Mouse (Mus musculus): ENCODE measurements around the gene Lmnb2. TPM values are rescaled to one million over a fixed set of nuclear protein-coding genes. Genes with fewer than 3 reads are reported as not detected.

The Lmnb2 gene
- total RNA-seq, 2 experiments from 2014 or later: 1.3 to 7.3 TPM

DNA sequence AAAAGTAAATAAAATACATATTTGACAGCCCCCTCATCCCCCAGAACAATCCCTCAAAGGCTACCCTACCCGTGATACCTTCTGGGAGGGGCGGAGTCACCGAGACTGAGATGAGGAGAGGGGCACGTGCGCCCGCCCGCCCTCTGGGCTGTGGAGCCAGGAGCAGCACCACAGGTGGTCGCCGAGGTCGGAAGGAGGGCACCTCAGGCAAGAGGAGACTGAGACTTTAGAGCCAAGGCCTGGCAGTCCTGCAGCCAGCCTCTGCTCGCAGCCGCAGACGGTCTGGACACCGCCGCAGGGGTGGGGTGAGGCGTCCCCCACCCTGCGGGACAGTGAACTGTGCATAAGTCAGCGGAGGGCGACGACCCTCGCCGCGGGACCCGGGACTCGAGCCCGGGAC lies 13.7 kb upstream of the Lmnb2 start:
- no peak for ATAC-seq (replicated peaks; ENCODE audit: low FRiP score, poor library complexity, severe bottlenecking)

DNA sequence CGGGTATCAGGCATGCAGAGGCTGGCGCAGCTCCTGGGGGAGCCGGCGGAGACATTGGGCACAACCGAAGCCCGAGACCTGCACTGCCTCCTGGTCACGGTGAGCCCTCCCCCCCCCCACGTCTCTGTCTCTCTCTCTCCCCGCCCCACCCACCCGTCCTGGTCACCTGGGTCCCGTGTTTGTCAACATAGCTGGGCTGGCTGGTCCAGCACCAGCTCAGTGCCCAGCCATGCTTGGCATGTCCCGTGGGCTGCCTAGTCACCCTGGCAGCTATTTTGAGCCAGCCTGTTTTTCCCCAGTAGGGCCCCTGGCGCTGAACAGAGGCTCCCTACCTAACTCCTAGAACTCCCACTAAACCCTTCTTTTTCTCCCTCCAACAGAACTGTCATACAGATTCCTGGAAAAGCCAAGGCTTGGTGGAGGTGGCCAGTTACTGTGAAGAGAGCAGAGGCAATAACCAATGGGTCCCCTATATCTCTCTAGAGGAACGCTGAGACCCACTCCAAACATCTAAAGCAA lies 13.2 kb upstream of the Lmnb2 start:
- no peak for ATAC-seq (replicated peaks; ENCODE audit: low FRiP score, poor library complexity, severe bottlenecking)

- ATAC-seq (replicated peaks; ENCODE audit: low FRiP score, poor library complexity, severe bottlenecking): no peak
Observed at GRCm38 (mm10) chr10:80930361-80931152, 12.5 kb upstream of the Lmnb2 start.

DNA sequence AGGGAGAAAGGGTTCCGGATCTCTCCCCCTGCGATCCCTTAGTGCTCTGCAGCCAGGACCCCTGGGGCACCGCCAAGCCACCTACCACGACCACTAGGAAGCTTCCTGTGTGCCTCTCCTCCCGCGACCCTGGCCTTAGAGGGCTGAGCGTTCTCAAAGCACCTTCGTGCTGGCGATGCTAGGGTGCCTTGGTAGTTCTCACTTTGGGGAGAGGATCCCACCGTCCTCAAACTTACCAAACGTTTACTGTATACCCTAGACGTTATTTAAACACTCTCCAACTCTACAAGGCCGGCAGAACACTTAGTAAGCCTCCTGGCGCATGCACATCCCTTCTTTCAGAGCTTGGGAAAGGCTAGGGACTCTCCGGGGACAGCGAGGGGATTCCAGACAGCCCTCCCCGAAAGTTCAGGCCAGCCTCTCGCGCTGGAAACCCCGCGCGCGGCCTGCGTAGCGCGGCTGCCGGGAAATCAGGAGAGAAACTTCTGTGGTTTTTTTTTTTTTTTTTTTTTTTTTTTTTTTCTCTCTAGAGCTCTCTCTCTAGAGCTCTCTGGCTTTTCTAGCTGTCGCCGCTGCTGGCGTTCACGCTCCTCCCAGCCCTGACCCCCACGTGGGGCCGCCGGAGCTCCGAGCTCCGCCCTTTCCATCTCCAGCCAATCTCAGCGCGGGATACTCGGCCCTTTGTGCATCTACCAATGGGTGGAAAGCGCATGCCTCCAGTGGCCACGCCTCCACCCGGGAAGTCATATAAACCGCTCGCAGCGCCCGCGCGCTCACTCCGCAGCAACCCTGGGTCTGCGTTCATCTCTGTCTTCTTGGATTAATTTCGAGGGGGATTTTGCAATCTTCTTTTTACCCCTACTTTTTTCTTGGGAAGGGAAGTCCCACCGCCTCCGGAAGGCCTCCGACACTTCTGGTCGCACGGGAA lies 11.5 kb upstream of the Lmnb2 start, which contains the start of gene Gadd45b:
TSS of gene Gadd45b (plus strand) at position 775 of the 928 bp plus-strand sequence.
- ATAC-seq (replicated peaks; ENCODE audit: low FRiP score, poor library complexity, severe bottlenecking): peak; percentile 97

GRCm38 (mm10) chr10:80928586-80929298 lies 10.7 kb upstream of the Lmnb2 start:
- peak; percentile 47; the same call in 1 of the 2 replicates for ATAC-seq (replicated peaks; ENCODE audit: low FRiP score, poor library complexity, severe bottlenecking)

DNA sequence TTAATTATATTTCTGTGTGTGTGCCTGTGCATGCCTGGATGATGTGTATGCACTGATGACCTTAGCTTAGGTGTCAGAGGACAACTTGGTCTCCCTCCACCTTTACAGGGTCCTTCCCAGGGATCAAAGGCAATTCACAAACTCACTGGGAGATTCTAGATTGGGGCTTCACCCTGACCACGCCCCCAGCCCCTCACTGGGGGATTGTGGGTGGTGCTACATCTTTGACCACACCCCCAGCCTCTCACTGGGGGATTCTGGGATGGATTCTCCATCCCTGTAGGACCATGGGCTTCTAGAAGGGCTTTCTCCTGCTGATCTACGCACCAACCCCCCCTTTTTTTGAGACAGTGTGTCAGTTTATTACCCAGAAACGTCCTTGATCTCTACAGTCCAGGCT lies 7.4 kb upstream of the Lmnb2 start:
- no peak for ATAC-seq (replicated peaks; ENCODE audit: low FRiP score, poor library complexity, severe bottlenecking)

DNA sequence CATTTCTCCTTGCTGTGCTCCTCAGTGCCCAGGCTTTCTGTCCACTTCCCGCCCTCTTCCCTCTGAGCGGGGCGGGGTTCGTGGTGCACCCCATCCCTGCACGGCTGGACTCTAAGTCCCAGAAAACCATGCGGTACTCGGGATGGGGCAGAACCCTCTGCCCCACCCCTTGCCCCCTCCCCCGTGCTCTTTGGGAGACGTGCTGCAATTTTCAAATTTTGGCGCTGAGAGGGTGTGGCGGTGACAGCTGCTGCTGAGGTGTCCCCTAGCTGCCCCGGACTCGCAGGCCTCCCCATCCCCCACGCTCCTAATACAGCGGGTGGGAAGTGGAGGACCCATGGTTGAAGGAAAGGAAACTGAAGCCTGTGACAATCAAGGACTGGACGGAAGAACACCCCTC lies 3.9 kb upstream of the Lmnb2 start:
- ATAC-seq (replicated peaks; ENCODE audit: low FRiP score, poor library complexity, severe bottlenecking): no peak

DNA sequence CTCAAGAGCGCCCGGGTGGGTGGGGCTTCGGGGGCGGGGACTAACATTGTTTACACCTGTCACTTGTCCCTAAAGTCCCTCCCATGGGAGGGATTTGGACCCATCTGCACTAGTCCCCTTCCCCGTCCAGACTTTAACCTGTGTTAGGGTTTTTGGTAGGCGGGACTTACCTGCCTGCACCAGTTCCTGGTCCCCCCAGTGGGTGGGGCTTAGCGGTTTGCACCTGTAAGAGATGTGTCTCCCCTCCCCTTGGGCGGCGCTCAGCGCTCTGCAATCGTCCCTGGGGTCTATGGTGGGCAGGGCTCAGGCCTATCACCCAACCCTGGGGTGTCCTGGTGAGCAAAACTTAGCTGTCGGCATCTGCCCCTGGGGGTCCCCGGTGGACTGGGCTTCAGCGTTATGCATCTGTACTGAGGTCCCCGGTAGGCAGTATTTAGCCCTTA lies 688 bp downstream of the Lmnb2 start:
- no peak for ATAC-seq (replicated peaks; ENCODE audit: low FRiP score, poor library complexity, severe bottlenecking)

DNA sequence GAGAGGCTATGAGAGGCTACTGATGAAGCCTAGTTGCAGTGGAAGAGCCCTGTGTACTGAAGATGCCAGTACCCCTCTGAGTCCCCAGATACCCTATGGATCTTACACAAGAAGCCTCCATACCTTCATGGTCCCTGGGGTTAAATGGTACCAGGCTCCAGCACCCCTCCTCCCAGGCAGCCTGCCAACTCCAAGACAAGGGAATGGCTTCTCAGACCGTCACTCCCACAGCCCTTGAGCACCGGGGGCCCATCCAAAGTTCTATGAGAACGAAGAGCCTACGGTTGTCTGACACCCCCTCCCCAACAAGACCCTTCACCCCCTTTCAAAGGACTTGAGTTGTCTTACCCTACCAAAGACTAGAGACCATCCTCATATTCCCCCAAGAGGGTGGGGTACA lies 2.3 kb downstream of the Lmnb2 start:
- no peak for ATAC-seq (replicated peaks; ENCODE audit: low FRiP score, poor library complexity, severe bottlenecking)

- no peak for ATAC-seq (replicated peaks; ENCODE audit: low FRiP score, poor library complexity, severe bottlenecking)
Observed at GRCm38 (mm10) chr10:80915260-80915659, 2.8 kb downstream of the Lmnb2 start.

DNA sequence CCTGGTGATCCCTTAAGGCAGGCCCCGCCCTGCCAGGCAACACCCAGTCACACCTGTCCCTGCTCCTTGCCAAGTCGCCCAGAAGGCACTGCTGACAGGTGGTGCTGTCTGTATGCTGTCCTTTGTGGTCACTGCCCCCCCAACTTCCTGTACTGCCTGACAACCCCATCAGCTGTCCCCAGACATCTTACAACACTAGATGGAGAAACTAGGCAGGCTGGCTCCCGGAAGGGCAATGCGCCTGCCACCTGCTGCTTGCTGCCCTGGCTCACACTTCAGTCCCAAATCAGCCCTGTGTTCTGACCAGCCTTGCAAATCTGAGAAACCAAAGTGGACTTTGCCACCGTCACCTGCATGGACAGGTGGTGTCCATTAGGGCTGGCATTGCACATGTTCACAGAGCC lies 3.8 kb downstream of the Lmnb2 start:
- ATAC-seq (replicated peaks; ENCODE audit: low FRiP score, poor library complexity, severe bottlenecking): no peak

- ATAC-seq (replicated peaks; ENCODE audit: low FRiP score, poor library complexity, severe bottlenecking): no peak
Observed at GRCm38 (mm10) chr10:80913364-80914011, 4.6 kb downstream of the Lmnb2 start.

- no peak for ATAC-seq (replicated peaks; ENCODE audit: low FRiP score, poor library complexity, severe bottlenecking)
Observed at GRCm38 (mm10) chr10:80911891-80912290, 6.2 kb downstream of the Lmnb2 start.

DNA sequence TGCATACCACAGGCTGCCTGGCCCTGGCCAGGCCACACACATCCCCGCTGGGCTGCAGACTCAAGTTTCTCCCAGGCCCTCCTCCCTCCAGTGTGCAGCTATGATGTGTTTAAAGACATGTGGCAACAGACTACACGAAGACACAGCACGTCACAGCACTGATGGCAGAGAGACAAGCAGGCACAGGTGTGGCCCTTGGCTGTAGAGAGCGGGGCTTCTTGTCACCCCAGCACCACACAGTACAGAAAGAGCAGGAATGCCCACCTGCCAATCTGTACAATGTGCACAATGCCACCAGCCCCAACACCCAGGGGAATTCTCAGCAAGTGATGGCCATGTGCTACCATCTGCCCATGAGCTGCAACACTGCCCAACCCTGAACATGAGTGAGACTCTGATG lies 6.7 kb downstream of the Lmnb2 start:
- ATAC-seq (replicated peaks; ENCODE audit: low FRiP score, poor library complexity, severe bottlenecking): no peak

DNA sequence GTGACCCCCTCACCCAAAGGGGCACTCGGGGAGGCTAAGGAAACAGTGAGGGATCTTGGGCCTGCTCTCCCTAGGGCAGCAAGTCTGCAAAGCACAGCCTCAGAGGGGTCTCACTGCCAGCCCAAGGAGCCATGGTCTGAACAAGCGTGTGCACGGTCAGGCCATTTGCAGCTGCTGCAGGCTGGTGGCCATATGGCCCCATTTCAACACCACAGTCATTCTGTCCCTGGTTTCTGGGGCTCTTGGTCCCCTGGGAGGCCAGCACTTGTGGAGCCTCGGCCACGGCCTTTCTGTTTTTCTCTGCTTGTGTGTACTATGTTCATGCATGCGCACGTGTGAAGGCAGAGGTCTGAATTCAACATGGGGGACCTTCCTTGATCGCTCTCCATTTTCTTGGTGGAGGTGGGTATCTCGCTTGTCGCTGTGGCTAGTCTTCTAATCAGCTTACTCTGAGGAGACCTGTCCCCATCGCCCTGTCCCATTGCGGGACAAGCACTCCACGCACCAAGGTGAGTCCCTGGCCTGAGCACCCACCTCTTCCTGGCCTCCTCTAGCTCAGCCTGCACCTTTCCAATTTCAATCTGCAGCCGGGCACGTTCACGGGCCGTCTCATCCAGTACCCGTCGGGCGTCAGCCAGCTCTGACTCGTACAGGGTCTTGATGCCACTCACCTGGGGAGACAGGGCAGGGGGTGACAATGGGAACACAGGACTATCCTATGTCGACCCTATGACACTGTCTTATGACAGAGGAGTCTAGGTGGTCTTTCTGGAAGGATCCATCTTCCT lies 8.5 kb downstream of the Lmnb2 start:
- ATAC-seq (replicated peaks; ENCODE audit: low FRiP score, poor library complexity, severe bottlenecking): no peak

- ATAC-seq (replicated peaks; ENCODE audit: low FRiP score, poor library complexity, severe bottlenecking): no peak
Observed at GRCm38 (mm10) chr10:80904709-80905108, 13.3 kb downstream of the Lmnb2 start.

GRCm38 (mm10) chr10:80904004-80904693 lies 13.9 kb downstream of the Lmnb2 start:
- ATAC-seq (replicated peaks; ENCODE audit: low FRiP score, poor library complexity, severe bottlenecking): no peak

- no peak for ATAC-seq (replicated peaks; ENCODE audit: low FRiP score, poor library complexity, severe bottlenecking)
Observed at GRCm38 (mm10) chr10:80903282-80903681, 14.8 kb downstream of the Lmnb2 start.

Data from erythroid progenitor cell, adult 5-6 weeks (primary cell).